Mouse (Mus musculus) left cerebral cortex, postnatal 36 days (tissue): ENCODE data around the gene Gm525. TPM values are rescaled to one million over a fixed set of nuclear protein-coding genes. Genes with fewer than 3 reads are reported as not detected.
"Not testable (repeated sequence)": the region's sequence is repeated elsewhere in the genome, so short reads cannot be mapped to it uniquely, and the experiment has no call there.

ENCODE experiments used
- DNase-seq, 2 experiments: peaks; one replicate each; pipeline ENCODE4 v3.0.0; 2021 to 2022; ENCODE audit warnings: low spot score in 2 of 2, mixed read lengths in 1 of 2
- intact Hi-C: fragments of 180-260 bp; cut with DNase I; formaldehyde crosslinking; loops from one replicate; pipeline ENCODE4 v1.15.1; 2025
- total RNA-seq, 2 experiments: library from RNA; stranded (reverse); gene quantifications; 2 replicates each; pipeline ENCODE4 v1.2.3; 2021

Gene Gm525
- total RNA-seq, 2 experiments from 2014 or later: not detected

GRCm38 (mm10) chr11:89059919-89060422 is 13.7 kb upstream of the Gm525 start:
- DNase-seq: peak in 1 of 2 experiments; percentile 58
- intact Hi-C loops: no loop called here

- intact Hi-C loops: no loop called here
- peak; percentile 90 to 91 for DNase-seq
Measured at GRCm38 (mm10) chr11:89060423-89061089, 13.1 kb upstream of the Gm525 start.

DNA sequence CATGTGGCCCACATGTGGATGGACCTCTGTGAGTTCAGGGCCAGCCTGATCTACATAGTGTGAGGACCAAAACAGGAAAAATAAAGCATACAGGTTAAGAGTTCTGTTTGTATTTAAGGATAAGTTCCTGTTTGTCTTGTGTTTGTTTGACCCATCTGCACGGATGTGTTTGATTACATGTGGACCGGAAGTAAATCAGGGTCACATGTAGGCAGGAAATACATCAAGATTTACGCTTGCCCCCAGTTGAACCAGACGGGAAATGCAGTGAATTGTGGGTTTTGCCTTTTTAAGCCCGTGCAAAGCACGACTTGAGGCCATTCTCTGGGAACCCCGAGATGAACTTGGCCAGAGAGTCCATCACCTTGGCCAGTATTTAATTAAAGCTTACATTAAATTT is 12.3 kb upstream of the Gm525 start:
- intact Hi-C loops: no loop called here
- no peak for DNase-seq

DNA sequence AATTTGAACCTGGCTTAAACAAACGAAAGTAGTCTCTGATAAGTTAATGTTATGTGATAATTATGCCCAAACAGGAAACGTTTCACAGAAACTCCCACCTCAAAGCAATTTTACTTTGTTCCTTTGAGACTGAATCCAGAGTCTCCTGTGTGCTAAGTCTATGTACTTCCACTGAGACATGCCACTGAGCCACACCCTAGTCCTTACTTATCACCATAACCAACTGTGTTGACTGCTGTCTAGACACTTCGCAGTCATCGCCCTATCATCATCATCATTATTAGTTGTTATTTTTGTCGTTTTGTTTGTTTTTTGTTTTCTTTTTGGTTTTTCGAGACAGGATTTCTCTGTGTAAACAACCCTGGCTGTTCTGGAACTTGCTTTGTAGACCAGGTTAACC is 9.3 kb upstream of the Gm525 start:
- no peak for DNase-seq
- intact Hi-C loops: no loop called here

DNA sequence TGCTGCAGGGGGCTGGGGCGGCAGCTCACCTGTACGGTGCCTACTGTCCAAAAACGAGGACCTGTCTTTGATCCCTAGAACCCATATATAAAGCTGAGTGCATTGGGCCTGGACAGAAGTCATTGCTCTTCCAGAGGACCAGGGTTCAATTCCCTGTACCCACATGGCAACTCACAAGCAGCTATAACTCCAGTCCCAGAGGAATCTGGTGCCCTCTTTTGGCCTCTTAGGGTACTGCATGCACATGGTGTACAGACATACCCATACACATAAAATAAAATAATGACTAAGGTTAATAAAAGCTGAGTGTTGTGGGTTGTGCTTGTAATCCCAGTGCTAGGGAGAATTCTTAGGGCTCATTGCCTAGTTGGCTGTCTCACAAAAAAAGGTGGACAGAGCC is 8.3 kb upstream of the Gm525 start:
- intact Hi-C loops: no loop called here

GRCm38 (mm10) chr11:89066126-89066525 is 7.5 kb upstream of the Gm525 start:
- intact Hi-C loops: no loop called here

More for the DNA sequence above, 8.3 kb upstream of the Gm525 start:
- no peak for DNase-seq

DNA sequence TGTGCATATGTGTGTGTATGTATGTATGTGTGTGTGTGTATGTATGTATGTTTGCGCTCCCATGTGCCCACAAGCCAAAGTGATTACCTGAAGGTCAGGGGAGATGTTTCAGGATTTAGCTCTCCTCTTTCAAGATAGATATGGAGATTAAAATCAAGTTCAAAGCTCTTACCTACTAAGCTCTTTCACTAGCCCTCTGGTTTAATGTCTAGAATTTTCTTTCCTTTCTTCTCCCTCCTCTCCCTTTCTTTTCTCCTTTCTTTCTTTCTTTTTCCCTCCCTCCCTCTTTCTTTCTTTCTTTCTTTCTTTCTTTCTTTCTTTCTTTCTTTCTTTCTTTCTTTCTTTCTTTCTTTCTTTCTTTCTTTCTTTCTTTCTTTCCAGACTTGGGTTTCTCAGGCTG is 6.9 kb upstream of the Gm525 start, which contains the start of gene Dgke:
Dgke (minus strand) TSS at position 101 of the 400 bp plus-strand sequence.
- intact Hi-C loops: no loop called here
- DNase-seq: no peak

More at GRCm38 (mm10) chr11:89066126-89066525, 7.5 kb upstream of the Gm525 start:
- DNase-seq: no peak

- DNase-seq: no peak
- intact Hi-C loops: no loop called here
Measured at GRCm38 (mm10) chr11:89067301-89067822, 6.3 kb upstream of the Gm525 start.

GRCm38 (mm10) chr11:89067871-89068490 is 5.7 kb upstream of the Gm525 start:
- intact Hi-C loops: no loop called here

GRCm38 (mm10) chr11:89068649-89069048 is 5.0 kb upstream of the Gm525 start:
- intact Hi-C loops: no loop called here
- no peak for DNase-seq

More at GRCm38 (mm10) chr11:89067871-89068490, 5.7 kb upstream of the Gm525 start:
- DNase-seq: no peak

GRCm38 (mm10) chr11:89069303-89069702 is 4.3 kb upstream of the Gm525 start:
- intact Hi-C loops: no loop called here
- peak in 1 of 2 experiments; percentile 34 for DNase-seq

DNA sequence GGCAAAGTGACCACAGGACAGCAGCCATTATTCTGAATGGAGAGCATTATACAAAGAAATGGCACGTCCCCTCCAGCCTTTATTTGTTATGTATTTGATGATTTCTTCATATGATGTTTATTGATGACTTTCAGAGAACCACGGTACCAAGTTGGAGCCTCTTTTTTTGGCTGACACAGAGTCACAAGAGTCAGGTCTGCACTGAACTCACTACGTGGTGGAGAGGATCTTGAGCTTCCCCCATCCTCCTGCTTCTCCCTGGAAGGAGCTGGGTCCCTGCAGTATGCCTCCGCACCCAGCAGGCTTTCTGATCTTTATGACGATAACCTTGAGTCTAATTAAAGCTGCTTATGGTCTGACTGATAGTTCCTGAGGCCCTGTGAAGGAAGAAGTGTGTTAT is 2.1 kb upstream of the Gm525 start:
- intact Hi-C loops: no loop called here
- no peak for DNase-seq

DNA sequence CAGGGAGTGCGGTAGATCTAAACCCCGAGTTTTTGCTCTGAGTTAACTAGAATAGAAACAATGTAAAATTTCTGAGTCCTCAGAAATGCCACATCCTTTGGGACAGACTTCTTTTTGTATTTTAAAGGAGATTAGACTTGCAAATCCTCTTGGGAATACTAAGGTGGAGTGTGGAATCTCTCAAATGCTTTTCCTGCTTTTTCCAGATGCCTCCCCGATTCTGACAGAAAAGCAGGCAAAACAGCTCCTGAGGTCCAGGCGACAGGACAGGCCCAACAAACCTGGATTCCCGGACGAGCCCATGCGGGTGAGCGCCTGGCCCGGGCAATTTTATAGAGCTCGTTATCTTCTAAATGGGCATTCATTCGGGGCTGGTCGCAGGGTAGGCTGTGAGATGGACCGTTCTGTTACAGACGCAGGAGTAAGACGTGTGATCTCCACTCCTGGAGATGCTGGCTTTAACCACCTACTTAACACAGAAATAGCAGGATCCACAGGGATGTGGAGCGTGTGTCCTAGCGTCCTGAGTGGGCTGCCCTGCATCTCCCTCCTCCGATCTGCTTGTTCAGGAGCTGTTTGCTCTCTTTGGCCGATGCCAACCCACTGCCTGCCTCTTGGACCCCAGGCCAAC is 1.3 kb downstream of the Gm525 start:
- intact Hi-C loops: no loop called here
- peak; percentile 28 to 33 for DNase-seq

DNA sequence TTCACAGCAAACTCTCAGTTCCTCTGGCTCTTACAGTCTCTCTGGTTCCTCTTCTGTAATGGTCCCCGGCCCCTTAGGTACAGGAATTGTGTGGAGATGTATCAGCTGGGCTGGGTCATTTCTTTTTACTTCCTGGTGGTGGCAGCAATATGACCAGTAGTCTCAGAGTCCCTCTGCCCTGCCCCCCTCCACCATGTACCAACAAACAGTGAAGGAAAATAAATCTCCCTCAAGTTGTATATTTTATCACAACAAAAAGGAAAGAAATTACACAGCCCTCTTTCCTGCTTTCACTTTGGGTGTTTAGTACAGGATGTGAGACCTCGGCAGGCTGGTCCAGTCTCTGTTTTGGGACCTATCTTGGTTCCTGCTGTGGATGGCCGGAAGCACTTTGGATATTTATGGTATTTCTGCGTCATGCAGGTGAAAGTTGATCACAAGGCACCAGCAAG is 2.8 kb downstream of the Gm525 start:
- intact Hi-C loops: no loop called here
- no peak for DNase-seq

GRCm38 (mm10) chr11:89077601-89078000 is 4.0 kb downstream of the Gm525 start:
- intact Hi-C loops: no loop called here
- DNase-seq: no peak

DNA sequence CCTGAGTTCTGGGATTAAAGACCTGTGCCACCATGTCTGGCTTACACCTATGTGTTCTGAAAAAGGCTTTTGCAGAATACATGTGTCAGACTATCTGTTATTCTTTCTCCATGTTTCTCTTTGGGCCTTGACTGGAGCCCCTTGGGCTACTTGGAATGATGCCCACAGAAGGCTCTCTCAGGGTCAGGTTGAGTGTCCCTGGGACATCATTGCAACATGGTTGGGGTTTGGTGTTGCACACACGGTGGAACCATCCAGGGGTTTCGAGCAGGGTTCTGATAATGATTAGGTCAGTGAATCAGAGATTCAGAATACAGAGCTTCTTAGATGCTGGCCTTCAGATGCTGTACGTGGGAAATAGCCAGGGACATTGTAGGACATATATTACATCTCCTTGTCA is 4.7 kb downstream of the Gm525 start:
- no peak for DNase-seq
- intact Hi-C loops: no loop called here

DNA sequence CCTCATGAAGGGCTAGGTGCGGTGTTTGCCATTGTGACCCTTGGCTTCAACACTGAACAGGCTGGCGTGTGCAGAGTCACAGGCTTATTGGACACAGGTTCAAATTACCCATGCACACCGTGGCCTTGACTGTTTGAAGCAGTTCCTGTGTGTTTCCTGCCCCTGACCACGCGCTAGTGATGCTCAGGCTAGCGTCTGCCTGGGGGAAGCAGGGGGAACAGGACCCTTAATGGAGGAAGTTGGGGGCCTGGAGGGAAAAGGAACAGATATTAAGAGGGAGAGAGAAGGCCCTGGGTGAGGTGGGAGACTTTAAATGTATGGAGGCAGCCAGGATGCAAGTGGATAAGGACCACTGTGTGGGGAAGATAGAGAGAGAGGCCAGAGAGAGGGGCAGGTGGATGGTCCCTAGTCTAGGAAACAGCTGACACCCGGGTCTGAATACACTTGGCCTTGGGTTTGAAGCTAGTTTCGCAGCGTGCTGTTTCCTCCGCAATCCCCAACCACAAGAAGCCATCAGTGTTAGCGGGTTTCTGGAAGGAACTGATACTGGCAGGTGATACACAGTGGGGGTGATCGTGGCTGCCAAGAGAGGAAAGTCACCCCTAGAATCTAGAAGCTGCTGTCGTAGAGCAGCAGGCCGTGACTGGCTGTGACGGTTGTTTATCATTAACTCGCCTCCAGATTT is 5.5 kb downstream of the Gm525 start:
- intact Hi-C loops: no loop called here
- DNase-seq: no peak

DNA sequence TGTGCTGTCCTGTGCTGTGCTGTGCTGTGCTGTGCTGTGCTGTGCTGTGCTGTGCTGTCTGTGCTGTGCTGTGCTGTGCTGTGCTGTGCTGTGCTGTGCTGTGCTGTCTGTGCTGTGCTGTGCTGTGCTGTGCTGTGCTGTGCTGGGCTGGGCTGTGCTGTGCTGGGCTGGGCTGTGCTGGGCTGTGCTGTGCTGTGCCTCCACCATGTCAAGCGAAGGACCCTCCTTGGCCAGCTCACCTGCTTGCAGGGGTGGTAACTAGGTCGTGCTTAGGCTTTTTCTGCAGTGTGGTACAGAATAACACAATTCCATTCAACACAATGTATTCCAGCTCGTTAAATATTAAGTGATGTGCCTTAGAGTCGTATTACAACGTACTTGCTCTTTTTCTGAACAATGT is 8.3 kb downstream of the Gm525 start:
- intact Hi-C loops, DNase-seq: not testable (repeated sequence)

GRCm38 (mm10) chr11:89082691-89083090 is 9.1 kb downstream of the Gm525 start:
- intact Hi-C loops: not testable (repeated sequence)

GRCm38 (mm10) chr11:89084601-89085000 is 11.0 kb downstream of the Gm525 start:
- peak in 1 of 2 experiments; percentile 31 for DNase-seq
- intact Hi-C loops: no loop called here

More at GRCm38 (mm10) chr11:89082691-89083090, 9.1 kb downstream of the Gm525 start:
- DNase-seq: not testable (repeated sequence)
